Mouse (Mus musculus) kidney, postnatal 4 days (tissue): ENCODE measurements around the gene Pi4ka.
"Not testable (repeated sequence)": the region's sequence is repeated elsewhere in the genome, so short reads cannot be mapped to it uniquely, and the experiment has no call there.

Experiments
- DNase-seq, 2 experiments: peaks; one replicate each; pipeline ENCODE4 v3.0.0; 2021; ENCODE audit warnings: mixed read lengths in 2 of 2

Gene Pi4ka

DNA sequence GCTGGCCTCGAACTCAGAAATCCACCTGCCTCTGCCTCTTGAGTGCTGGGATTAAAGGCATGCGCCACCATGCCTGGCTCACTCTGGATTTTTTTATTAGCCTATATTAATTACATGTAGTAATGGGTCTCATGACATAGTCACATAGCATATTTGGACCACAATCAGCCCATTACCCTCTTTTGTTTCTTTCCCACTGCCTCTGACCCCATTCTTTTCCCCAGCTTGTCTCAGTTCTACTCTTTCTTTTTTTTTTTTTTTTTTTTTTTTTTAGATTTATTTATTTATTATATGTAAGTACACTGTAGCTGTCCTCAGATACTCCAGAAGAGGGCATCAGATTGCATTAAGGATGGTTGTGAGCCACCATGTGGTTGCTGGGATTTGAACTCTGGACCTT, 174.6 kb downstream of the Pi4ka start:
- DNase-seq, result not testable (repeated sequence)
